Comparison of ENCODE assay signal across 1 mouse cellular context in the genomic region with DNA sequence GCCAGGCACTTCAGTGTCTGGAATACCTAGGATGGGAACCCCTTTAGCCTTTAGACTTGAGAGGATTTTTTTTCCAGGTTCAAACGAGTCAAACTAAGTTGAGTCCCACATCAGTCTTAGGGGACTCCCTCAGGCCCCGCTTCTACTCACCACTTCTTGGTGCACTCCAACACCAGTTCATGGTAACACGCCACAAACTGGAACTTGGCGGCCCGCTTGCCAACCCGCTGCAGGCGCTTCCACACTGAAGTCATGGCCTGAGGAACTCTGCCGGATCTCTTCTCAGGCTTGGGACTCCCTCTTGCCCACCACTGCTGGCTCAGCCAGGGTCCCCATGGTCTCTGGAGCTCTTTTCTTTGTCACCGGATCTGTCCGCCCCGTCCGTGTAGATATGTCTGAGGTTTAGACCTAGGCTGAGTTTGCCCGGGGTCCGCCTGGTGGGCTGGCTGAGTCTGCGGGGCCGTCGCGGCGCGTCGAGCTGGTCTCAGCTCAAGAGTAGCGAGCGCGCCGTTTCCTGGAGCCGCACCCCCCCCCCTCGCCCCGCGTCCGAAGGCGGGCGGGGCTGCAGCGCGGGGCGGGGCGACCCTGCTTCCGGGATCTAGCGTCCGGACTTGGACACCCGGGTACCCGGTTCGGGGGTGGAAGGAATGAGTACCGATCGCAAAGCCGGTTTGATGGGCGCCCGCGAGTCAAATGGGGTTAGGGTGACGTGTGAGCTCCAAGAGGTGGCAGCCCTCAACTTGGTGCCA.
TF ChIP-seq lines count a peak whose summit lies in the region.

A gene (minus strand): TSS at position 551 of the 749 bp plus-strand sequence.

TF ChIP-seq in MEL, 35 proteins besides CTCF, POLR2A, EP300 and RAD21 (continued from another document):
- TF ChIP-seq MEF2A (IDR thresholded peaks at IDR 0.05; ENCODE audit: extremely low read depth, insufficient replicate concordance, low read depth, low read length, poor library complexity, severe bottlenecking) (no peak), GABPA (IDR thresholded peaks at IDR 0.05; ENCODE audit: low read depth, low read length) (no peak), USF1 (IDR thresholded peaks at IDR 0.05; ENCODE audit: low read depth, low read length) (no peak), RCOR1 (IDR thresholded peaks at IDR 0.05; ENCODE audit: low read depth, low read length) (no peak), ZMIZ1 (IDR thresholded peaks at IDR 0.05; ENCODE audit: low read depth, low read length) (peak; percentile 52; the same call in 1 of the 2 replicates), KAT2A (conservative IDR thresholded peaks at IDR 0.05; ENCODE audit: low read depth, low read length) (no peak), BHLHE40 (IDR thresholded peaks at IDR 0.05; ENCODE audit: borderline replicate concordance, low read depth, low read length) (no peak), TCF12 (IDR thresholded peaks at IDR 0.05; ENCODE audit: low read depth, low read length) (no peak), GATA1 (IDR thresholded peaks at IDR 0.05; ENCODE audit: low read depth, low read length) (no peak), TAL1 (IDR thresholded peaks at IDR 0.05; ENCODE audit: low read length) (no peak), CHD2 (IDR thresholded peaks at IDR 0.05; ENCODE audit: low read length) (no peak), ZKSCAN1 (IDR thresholded peaks at IDR 0.05; ENCODE audit: low read depth, low read length) (no peak), HCFC1 (IDR thresholded peaks at IDR 0.05; ENCODE audit: low read depth, low read length) (peak; percentile 54; the same call in 1 of the 2 replicates), POLR2AphosphoS5 (IDR thresholded peaks at IDR 0.05; ENCODE audit: borderline replicate concordance, low read depth, low read length) (no peak), ETS1 (IDR thresholded peaks at IDR 0.05; ENCODE audit: low read depth, low read length) (no peak), MYC (IDR thresholded peaks at IDR 0.05; ENCODE audit: low read depth, low read length) (no peak)
